Mouse (Mus musculus) layer of hippocampus, adult 11-12 months (tissue): ENCODE measurements at regions not wholly inside any gene's neighbourhood (a gene's known extent, or its start where the extent isn't known, plus 50 kb on each side); places are given as distances from the start of the nearest gene placed in this dataset.

Source experiments
- DNase-seq: peaks from one replicate; pipeline ENCODE4 v3.0.0; 2022; ENCODE audit warnings: low spot score

- peak; percentile 7 for DNase-seq
These were observed 464.6 kb upstream of the Arrdc3 start for GRCm38 (mm10) chr13:80418480-80419183.

- DNase-seq, result no peak
These were observed 462.8 kb upstream of the Arrdc3 start for GRCm38 (mm10) chr13:80420341-80420740.
